Mouse (Mus musculus): Measurements from ENCODE around the gene Dolk.

The Dolk gene

GRCm38 (mm10) chr2:30267466-30267865, 18.7 kb downstream of the Dolk start:
- no peak for DNase-seq (ENCODE audit: low read depth)

- peak; percentile 90 for DNase-seq (ENCODE audit: low read depth)
These were observed 19.7 kb downstream of the Dolk start for GRCm38 (mm10) chr2:30266392-30266941.

GRCm38 (mm10) chr2:30265767-30266253, 20.3 kb downstream of the Dolk start, which contains the start of gene Phyhd1:
TSS of gene Phyhd1 (plus strand) at chr2:30266203.
- DNase-seq (ENCODE audit: low read depth): peak; percentile 67

- peak; percentile 59 for DNase-seq (ENCODE audit: low read depth)
These were observed 21.2 kb downstream of the Dolk start for GRCm38 (mm10) chr2:30264671-30265519.

GRCm38 (mm10) chr2:30263811-30264210, 22.3 kb downstream of the Dolk start:
- DNase-seq (ENCODE audit: low read depth): no peak

GRCm38 (mm10) chr2:30262840-30263441, 23.2 kb downstream of the Dolk start:
- peak; percentile 67 for DNase-seq (ENCODE audit: low read depth)

- DNase-seq (ENCODE audit: low read depth): no peak
These were observed 24.0 kb downstream of the Dolk start for GRCm38 (mm10) chr2:30261921-30262839.

- DNase-seq (ENCODE audit: low read depth): no peak
These were observed 24.9 kb downstream of the Dolk start for GRCm38 (mm10) chr2:30261064-30261736.

GRCm38 (mm10) chr2:30259131-30260064, 26.7 kb downstream of the Dolk start:
- no peak for DNase-seq (ENCODE audit: low read depth)

- DNase-seq (ENCODE audit: low read depth): peak; percentile 60
These were observed 27.5 kb downstream of the Dolk start for GRCm38 (mm10) chr2:30258600-30258999.

GRCm38 (mm10) chr2:30257699-30258460, 28.3 kb downstream of the Dolk start:
- no peak for DNase-seq (ENCODE audit: low read depth)

GRCm38 (mm10) chr2:30256616-30257350, 29.4 kb downstream of the Dolk start:
- DNase-seq (ENCODE audit: low read depth): no peak

- no peak for DNase-seq (ENCODE audit: low read depth)
These were observed 30.3 kb downstream of the Dolk start for GRCm38 (mm10) chr2:30255631-30256395.

- DNase-seq (ENCODE audit: low read depth): no peak
These were observed 32.3 kb downstream of the Dolk start for GRCm38 (mm10) chr2:30253809-30254208.

- no peak for DNase-seq (ENCODE audit: low read depth)
These were observed 33.6 kb downstream of the Dolk start for GRCm38 (mm10) chr2:30252521-30252920.

- DNase-seq (ENCODE audit: low read depth): no peak
These were observed 34.6 kb downstream of the Dolk start for GRCm38 (mm10) chr2:30251417-30252104.

Data from NIH3T3 (cell line).